Mouse (Mus musculus): Measurements from ENCODE around the gene Iqgap2. TPM values are rescaled to one million over a fixed set of nuclear protein-coding genes. Genes with fewer than 3 reads are reported as not detected.

The Iqgap2 gene
- total and polyA plus RNA-seq, 3 experiments, result 0.27 to 0.32 TPM; not detected in 1

- TF ChIP-seq TAL1 (IDR thresholded peaks at IDR 0.05; ENCODE audit: low read length) (peak; percentile 90), GABPA (IDR thresholded peaks at IDR 0.05; ENCODE audit: low read depth, low read length) (no peak), CHD2 (IDR thresholded peaks at IDR 0.05; ENCODE audit: low read length) (peak; percentile 60), TBP (IDR thresholded peaks at IDR 0.05; ENCODE audit: low read depth, low read length) (peak; percentile 36; the same call in 1 of the 2 replicates), JUND (IDR thresholded peaks at IDR 0.05; ENCODE audit: low read depth, low read length) (0 out of 2 replicates have a peak, but pooled peaks have one; percentile 21), E2F4 (IDR thresholded peaks at IDR 0.05; ENCODE audit: borderline replicate concordance, low read depth, low read length) (no peak), MAX (IDR thresholded peaks at IDR 0.05; ENCODE audit: low read length) (no peak), MAFK (IDR thresholded peaks at IDR 0.05; ENCODE audit: borderline replicate concordance, low read depth, low read length) (peak; percentile 86; the same call in 1 of the 2 replicates), USF1 (IDR thresholded peaks at IDR 0.05; ENCODE audit: low read depth, low read length) (peak; percentile 49; the same call in 1 of the 2 replicates), POLR2AphosphoS2 (IDR thresholded peaks at IDR 0.05; ENCODE audit: low read length) (no peak), HCFC1 (IDR thresholded peaks at IDR 0.05; ENCODE audit: low read depth, low read length) (peak; percentile 37; the same call in 1 of the 2 replicates), ELF1 (IDR thresholded peaks at IDR 0.05; ENCODE audit: low read depth, low read length) (peak; percentile 63; the same call in 1 of the 2 replicates), KAT2A (conservative IDR thresholded peaks at IDR 0.05; ENCODE audit: low read depth, low read length) (no peak), UBTF (IDR thresholded peaks at IDR 0.05; ENCODE audit: borderline replicate concordance, insufficient read depth, low read depth, low read length) (no peak), CTCF (IDR thresholded peaks at IDR 0.05 in 2 of 3, conservative IDR thresholded peaks at IDR 0.05 in 1 of 3; ENCODE audit: control insufficient read depth in 1 of 3, insufficient read depth in 1 of 3, low read depth in 2 of 3, low read length in 3 of 3, poor library complexity in 1 of 3, severe bottlenecking in 1 of 3) (no peak), GATA1 (IDR thresholded peaks at IDR 0.05; ENCODE audit: low read depth, low read length) (peak; percentile 93), MXI1 (IDR thresholded peaks at IDR 0.05; ENCODE audit: low read depth, low read length) (no peak)
These were observed 234.6 kb downstream of the Iqgap2 start (continued) for GRCm38 (mm10) chr13:95657171-95657570.

GRCm38 (mm10) chr13:95655284-95655683, 236.4 kb downstream of the Iqgap2 start:
- no peak for TF ChIP-seq TAL1 (IDR thresholded peaks at IDR 0.05; ENCODE audit: low read length)
- TF ChIP-seq MEF2A (IDR thresholded peaks at IDR 0.05; ENCODE audit: extremely low read depth, insufficient replicate concordance, low read depth, low read length, poor library complexity, severe bottlenecking), result no peak
- no peak for TF ChIP-seq ETS1 (IDR thresholded peaks at IDR 0.05; ENCODE audit: low read depth, low read length)
- no peak for TF ChIP-seq ELF1 (IDR thresholded peaks at IDR 0.05; ENCODE audit: low read depth, low read length)
- no peak for TF ChIP-seq MYB (IDR thresholded peaks at IDR 0.05; ENCODE audit: low read depth, low read length)
- no peak for TF ChIP-seq ZMIZ1 (IDR thresholded peaks at IDR 0.05; ENCODE audit: low read depth, low read length)
- no peak for TF ChIP-seq RAD21 (IDR thresholded peaks at IDR 0.05; ENCODE audit: low read depth, low read length)
- TF ChIP-seq BHLHE40 (IDR thresholded peaks at IDR 0.05; ENCODE audit: borderline replicate concordance, low read depth, low read length), result no peak
- no peak for TF ChIP-seq USF1 (IDR thresholded peaks at IDR 0.05; ENCODE audit: low read depth, low read length)
- no peak for TF ChIP-seq POLR2AphosphoS2 (IDR thresholded peaks at IDR 0.05; ENCODE audit: low read length)
- TF ChIP-seq CHD2 (IDR thresholded peaks at IDR 0.05; ENCODE audit: low read length), result no peak
- TF ChIP-seq GABPA (IDR thresholded peaks at IDR 0.05; ENCODE audit: low read depth, low read length), result no peak
- TF ChIP-seq CHD1 (IDR thresholded peaks at IDR 0.05; ENCODE audit: low read depth, low read length), result no peak
- TF ChIP-seq MAX (IDR thresholded peaks at IDR 0.05; ENCODE audit: low read length), result no peak
- TF ChIP-seq HCFC1 (IDR thresholded peaks at IDR 0.05; ENCODE audit: low read depth, low read length), result no peak
- TF ChIP-seq JUND (IDR thresholded peaks at IDR 0.05; ENCODE audit: low read depth, low read length), result no peak
- no peak overlapping the region for H3K9ac ChIP-seq (ENCODE audit: control insufficient read depth, low read depth, low read length, poor library complexity, severe bottlenecking)
- H3K27ac ChIP-seq (ENCODE audit: control insufficient read depth, low read depth, low read length), result no peak overlapping the region; the same call in 1 of the 2 replicates
- no peaks in the 10 kb centered on the region for H3K27me3 ChIP-seq (ENCODE audit: control insufficient read depth in 1 of 2, insufficient read depth in 2 of 2, low read length in 2 of 2)
- no peaks in the 10 kb centered on the region for H3K79me2 ChIP-seq (ENCODE audit: control insufficient read depth, insufficient read depth, low read length, poor library complexity)
- H3K9me3 ChIP-seq (replicated peaks; ENCODE audit: insufficient read depth, low read length), result no peaks in the 10 kb centered on the region
- peaks cover 9 to 55% of the 10 kb centered on the region in 2 experiments for H3K4me1 ChIP-seq (ENCODE audit: control insufficient read depth in 1 of 2, insufficient read depth in 2 of 2, low read length in 2 of 2)
- H3K4me3 ChIP-seq (ENCODE audit: control insufficient read depth in 1 of 2, insufficient read depth in 1 of 2, low read depth in 2 of 2, low read length in 2 of 2), result no peak overlapping the region
- H3K36me3 ChIP-seq (ENCODE audit: control insufficient read depth in 1 of 2, insufficient read depth in 2 of 2, low read length in 2 of 2), result peaks cover 0 to 40% of the 10 kb centered on the region in 2 experiments; a peak in 2 of 4 replicates
- DNase-seq (ENCODE audit: low read depth, low spot score), result no peak
